In the genomic region with DNA sequence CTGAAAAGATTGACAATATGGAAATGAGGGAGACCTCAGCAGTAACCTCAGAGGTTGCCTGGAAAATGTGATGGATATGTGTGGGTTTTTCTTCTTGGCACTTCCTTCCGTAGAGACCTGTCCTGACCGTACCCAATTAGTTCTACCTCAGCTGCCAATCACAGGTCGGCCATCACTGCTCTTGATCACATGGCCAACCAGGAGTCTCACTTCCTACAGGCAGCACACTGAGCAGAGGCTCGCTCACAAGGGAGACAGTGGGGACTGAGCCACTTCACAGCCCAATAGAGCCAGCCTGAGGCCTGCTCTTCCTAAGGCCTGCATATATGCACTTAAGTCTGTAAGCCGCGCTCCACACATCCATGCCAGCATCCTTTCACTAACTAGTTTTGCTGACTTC, we compare ENCODE assay signal across 34 mouse cellular contexts.
"Had no signal": no experiment of that assay in that cellular context is flagged by ENCODE, and none has a peak within 500 bp of the region (broad histone marks: within the 10 kb centered on the region; RNA-seq: fewer than 3 reads in every experiment).

No protein-coding gene starts in this region.

- H3K36me3 ChIP-seq: heart, embryonic 10.5 days; heart, embryonic 13.5 days; heart, embryonic 15.5 days; hindbrain, embryonic 10.5 days; hindbrain, embryonic 12.5 days; hindbrain, embryonic 13.5 days; hindbrain, embryonic 15.5 days; intestine, embryonic 15.5 days; kidney, embryonic 15.5 days had no signal

- DNase-seq: heart, postnatal 10 days; heart, postnatal 14 days; heart, postnatal 36 days; heart, postnatal 4 days; kidney, adult 11 months; kidney, adult 18-20 months; kidney, adult 2 months; kidney, adult 8-10 months; kidney, adult 9 months; kidney, postnatal 10 days; kidney, postnatal 14 days; kidney, postnatal 25 days; kidney, postnatal 36 days; kidney, postnatal 4 days; layer of hippocampus, adult 9-11 months; layer of hippocampus, postnatal 36 days had no signal

- H3K27me3 ChIP-seq: heart, embryonic 15.5 days; hindbrain, embryonic 12.5 days; hindbrain, embryonic 13.5 days; hindbrain, embryonic 15.5 days; intestine, embryonic 15.5 days; kidney, embryonic 15.5 days had no signal

- H3K4me2 ChIP-seq: heart, embryonic 11.5 days; heart, embryonic 13.5 days; heart, embryonic 15.5 days; hindbrain, embryonic 12.5 days; hindbrain, embryonic 13.5 days; hindbrain, embryonic 14.5 days; hindbrain, embryonic 15.5 days; intestine, embryonic 15.5 days; kidney, embryonic 15.5 days had no signal

- H3K4me1 ChIP-seq: intestine, embryonic 15.5 days had no signal

- H3K4me3 ChIP-seq: heart, embryonic 10.5 days; heart, embryonic 13.5 days; heart, embryonic 15.5 days; hindbrain, embryonic 10.5 days; hindbrain, embryonic 12.5 days; hindbrain, embryonic 13.5 days; hindbrain, embryonic 15.5 days; intestine, embryonic 15.5 days; kidney, embryonic 15.5 days; layer of hippocampus, adult 2 months had no signal

- ATAC-seq: hindbrain, embryonic 16.5 days; hindbrain, postnatal 0 days; inflammation-experienced regulatory T-cells, adult 6 months; intestine, embryonic 15.5 days; intestine, embryonic 16.5 days; intestine, postnatal 0 days had no signal

- H3K9ac ChIP-seq: heart, embryonic 13.5 days; heart, embryonic 15.5 days; hindbrain, embryonic 12.5 days; hindbrain, embryonic 13.5 days; hindbrain, embryonic 14.5 days; hindbrain, embryonic 15.5 days; intestine, embryonic 15.5 days; kidney, embryonic 15.5 days had no signal

- H3K9me3 ChIP-seq: heart, embryonic 10.5 days; heart, embryonic 13.5 days; heart, embryonic 15.5 days; hindbrain, embryonic 10.5 days; hindbrain, embryonic 12.5 days; hindbrain, embryonic 13.5 days; hindbrain, embryonic 15.5 days; intestine, embryonic 15.5 days; kidney, embryonic 15.5 days had no signal

- H3K27ac ChIP-seq: heart, embryonic 10.5 days; heart, embryonic 13.5 days; heart, embryonic 15.5 days; hindbrain, embryonic 10.5 days; hindbrain, embryonic 12.5 days; hindbrain, embryonic 13.5 days; hindbrain, embryonic 14.5 days; hindbrain, embryonic 15.5 days; hindbrain, postnatal 0 days; intestine, embryonic 15.5 days; kidney, embryonic 15.5 days; kidney, postnatal 0 days; layer of hippocampus, adult 2 months had no signal
